Mouse (Mus musculus): Measurements from ENCODE around the gene Ncapd2. TPM values are rescaled to one million over a fixed set of nuclear protein-coding genes. Genes with fewer than 3 reads are reported as not detected.

Ncapd2 gene
- polyA plus RNA-seq, 1 experiment from 2014 or later: 39.4 TPM

DNA sequence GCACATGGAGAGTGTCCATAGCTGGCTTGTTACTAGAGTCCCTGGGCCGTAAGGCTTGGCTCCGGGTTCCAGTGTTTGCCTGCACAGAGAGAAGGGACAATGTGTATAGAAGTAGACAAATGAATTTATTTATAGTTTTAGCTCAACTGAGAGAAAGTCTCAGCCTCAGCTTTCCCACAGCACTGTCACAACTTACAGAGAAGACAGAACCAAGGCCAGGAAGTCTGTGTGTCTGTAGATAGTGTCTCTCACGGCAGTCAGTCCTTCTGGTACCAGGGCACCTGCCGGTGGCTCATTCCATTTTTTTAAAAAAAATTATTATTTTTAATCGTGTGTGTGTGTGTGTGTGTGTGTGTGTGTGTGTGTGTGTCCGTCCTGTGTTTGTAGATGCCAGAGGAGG, 41.0 kb upstream of the Ncapd2 start:
- H3K9ac ChIP-seq (ENCODE audit: low read depth, low read length): no peak overlapping the region
- ATAC-seq: no peak
- no peak overlapping the region for H3K4me2 ChIP-seq (ENCODE audit: low read length)
- H3K27ac ChIP-seq (ENCODE audit: low read length): no peak overlapping the region
- H3K9me3 ChIP-seq (replicated peaks; ENCODE audit: control insufficient read depth, low read length, poor library complexity, severe bottlenecking): no peaks in the 10 kb centered on the region
- no peak overlapping the region for H3K4me3 ChIP-seq (ENCODE audit: low read depth, low read length)
- H3K4me1 ChIP-seq (ENCODE audit: control insufficient read depth, insufficient read depth, low read length): peaks cover 20% of the 10 kb centered on the region
- 80% methylated on average over 6 of the region's 6 CpGs for WGBS
- H3K27me3 ChIP-seq (ENCODE audit: control insufficient read depth, insufficient read depth, low read depth, low read length): no peaks in the 10 kb centered on the region
- H3K36me3 ChIP-seq (ENCODE audit: control insufficient read depth, insufficient read depth, low read length): no peaks in the 10 kb centered on the region

DNA sequence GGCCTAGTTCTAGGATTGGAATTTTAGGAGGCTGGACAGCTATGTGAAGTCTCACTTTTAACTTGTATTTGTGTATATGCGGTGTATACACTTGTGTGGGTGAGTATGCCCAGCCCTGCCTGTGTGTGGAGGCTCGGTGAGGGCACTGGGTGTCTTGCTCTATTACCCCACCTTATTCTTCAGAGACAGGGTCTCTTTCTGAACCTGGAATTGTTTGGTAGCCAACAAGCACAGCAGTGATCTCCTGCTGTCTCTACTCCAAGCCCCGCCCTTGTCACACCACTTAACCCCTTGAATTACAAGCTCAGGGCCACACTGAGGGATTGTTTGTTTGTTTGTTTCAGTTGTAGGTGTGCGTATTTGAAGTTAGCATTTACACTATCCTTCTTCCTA, 40.5 kb upstream of the Ncapd2 start:
- 57% methylated on average over 4 of the region's 4 CpGs for WGBS
- Histone ChIP-seq H3K4me1 (ENCODE audit: control insufficient read depth, insufficient read depth, low read length) (peaks cover 20% of the 10 kb centered on the region), H3K9me3 (replicated peaks; ENCODE audit: control insufficient read depth, low read length, poor library complexity, severe bottlenecking) (no peaks in the 10 kb centered on the region), H3K9ac (ENCODE audit: low read depth, low read length) (peak overlapping the region; percentile 76; the same call in 1 of the 2 replicates), H3K27ac (ENCODE audit: low read length) (no peak overlapping the region; the same call in 1 of the 2 replicates), H3K4me3 (ENCODE audit: low read depth, low read length) (peak overlapping the region; percentile 45; the same call in 1 of the 2 replicates), H3K4me2 (ENCODE audit: low read length) (peak overlapping the region; percentile 89), H3K27me3 (ENCODE audit: control insufficient read depth, insufficient read depth, low read depth, low read length) (no peaks in the 10 kb centered on the region), H3K36me3 (ENCODE audit: control insufficient read depth, insufficient read depth, low read length) (no peaks in the 10 kb centered on the region)
- peak; percentile 37 for ATAC-seq

GRCm38 (mm10) chr6:125231117-125232044, 39.9 kb upstream of the Ncapd2 start, which contains the start of gene Tapbpl:
Gene Tapbpl, minus strand, starts transcription at chr6:125231860.
- WGBS: 10% methylated on average over 16 of the region's 16 CpGs
- Histone ChIP-seq H3K9me3 (replicated peaks; ENCODE audit: control insufficient read depth, low read length, poor library complexity, severe bottlenecking) (no peaks in the 10 kb centered on the region), H3K36me3 (ENCODE audit: control insufficient read depth, insufficient read depth, low read length) (no peaks in the 10 kb centered on the region), H3K27ac (ENCODE audit: low read length) (peak within 1 kb of the TSS; percentile 75), H3K9ac (ENCODE audit: low read depth, low read length) (peak within 1 kb of the TSS; percentile 76), H3K27me3 (ENCODE audit: control insufficient read depth, insufficient read depth, low read depth, low read length) (no peaks in the 10 kb centered on the region), H3K4me3 (ENCODE audit: low read depth, low read length) (peak within 1 kb of the TSS; percentile 45), H3K4me2 (ENCODE audit: low read length) (peak within 1 kb of the TSS; percentile 89), H3K4me1 (ENCODE audit: control insufficient read depth, insufficient read depth, low read length) (peaks cover 20% of the 10 kb centered on the region)
- peak; percentile 83 for ATAC-seq

GRCm38 (mm10) chr6:125230571-125230970, 39.1 kb upstream of the Ncapd2 start:
- no peaks in the 10 kb centered on the region for H3K9me3 ChIP-seq (replicated peaks; ENCODE audit: control insufficient read depth, low read length, poor library complexity, severe bottlenecking)
- no peak overlapping the region for H3K4me3 ChIP-seq (ENCODE audit: low read depth, low read length)
- peak overlapping the region; percentile 89 for H3K4me2 ChIP-seq (ENCODE audit: low read length)
- ATAC-seq: peak; percentile 33
- no peaks in the 10 kb centered on the region for H3K27me3 ChIP-seq (ENCODE audit: control insufficient read depth, insufficient read depth, low read depth, low read length)
- peak overlapping the region; percentile 64 for H3K27ac ChIP-seq (ENCODE audit: low read length)
- H3K9ac ChIP-seq (ENCODE audit: low read depth, low read length): peak overlapping the region; percentile 48; the same call in 1 of the 2 replicates
- H3K4me1 ChIP-seq (ENCODE audit: control insufficient read depth, insufficient read depth, low read length): peaks cover 20% of the 10 kb centered on the region
- H3K36me3 ChIP-seq (ENCODE audit: control insufficient read depth, insufficient read depth, low read length): no peaks in the 10 kb centered on the region
- 66% methylated on average over 9 of the region's 9 CpGs for WGBS

DNA sequence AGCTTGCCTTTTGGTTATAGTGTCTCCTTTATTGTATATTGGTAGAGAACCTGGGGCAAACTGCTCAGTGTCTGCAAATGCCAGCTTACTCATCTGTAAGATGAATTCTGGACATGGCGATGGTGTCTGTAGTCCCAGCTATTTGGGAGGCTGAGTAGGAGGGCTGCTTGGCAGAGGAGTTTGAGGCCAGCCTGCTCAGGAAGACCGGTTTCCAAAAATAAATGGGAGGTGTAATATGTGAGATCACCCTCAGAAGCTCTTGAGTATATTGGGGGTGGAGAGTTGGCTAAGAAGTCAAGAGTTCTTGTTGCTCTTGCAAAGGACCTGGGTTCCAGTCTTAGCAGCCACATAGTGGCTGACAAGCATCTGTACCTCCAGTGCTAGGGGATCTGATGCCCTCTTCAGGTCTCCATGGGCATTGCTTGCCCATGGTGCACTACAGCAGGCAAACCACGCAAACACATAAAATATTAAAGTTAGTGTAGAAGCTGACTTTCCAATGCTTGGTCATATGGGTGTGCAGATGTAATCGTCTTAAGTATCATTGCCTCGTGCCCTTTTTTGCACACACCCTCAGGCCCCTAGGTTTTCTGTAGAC, 34.1 kb upstream of the Ncapd2 start:
- H3K4me1 ChIP-seq (ENCODE audit: control insufficient read depth, insufficient read depth, low read length): peaks cover 4% of the 10 kb centered on the region
- WGBS: 86% methylated on average over 5 of the region's 5 CpGs
- H3K27me3 ChIP-seq (ENCODE audit: control insufficient read depth, insufficient read depth, low read depth, low read length): no peaks in the 10 kb centered on the region
- H3K36me3 ChIP-seq (ENCODE audit: control insufficient read depth, insufficient read depth, low read length): no peaks in the 10 kb centered on the region
- H3K27ac ChIP-seq (ENCODE audit: low read length): no peak overlapping the region
- H3K9ac ChIP-seq (ENCODE audit: low read depth, low read length): no peak overlapping the region
- H3K4me3 ChIP-seq (ENCODE audit: low read depth, low read length): no peak overlapping the region
- ATAC-seq: no peak
- H3K9me3 ChIP-seq (replicated peaks; ENCODE audit: control insufficient read depth, low read length, poor library complexity, severe bottlenecking): no peaks in the 10 kb centered on the region
- H3K4me2 ChIP-seq (ENCODE audit: low read length): no peak overlapping the region

GRCm38 (mm10) chr6:125222577-125222976, 31.1 kb upstream of the Ncapd2 start:
- no peak overlapping the region for H3K4me3 ChIP-seq (ENCODE audit: low read depth, low read length)
- ATAC-seq: no peak
- H3K9ac ChIP-seq (ENCODE audit: low read depth, low read length): no peak overlapping the region
- H3K4me2 ChIP-seq (ENCODE audit: low read length): no peak overlapping the region
- no peak overlapping the region for H3K27ac ChIP-seq (ENCODE audit: low read length)
- no peaks in the 10 kb centered on the region for H3K9me3 ChIP-seq (replicated peaks; ENCODE audit: control insufficient read depth, low read length, poor library complexity, severe bottlenecking)
- H3K27me3 ChIP-seq (ENCODE audit: control insufficient read depth, insufficient read depth, low read depth, low read length): no peaks in the 10 kb centered on the region
- WGBS: 89% methylated on average over 3 of the region's 3 CpGs
- no peaks in the 10 kb centered on the region for H3K4me1 ChIP-seq (ENCODE audit: control insufficient read depth, insufficient read depth, low read length)
- H3K36me3 ChIP-seq (ENCODE audit: control insufficient read depth, insufficient read depth, low read length): no peaks in the 10 kb centered on the region

- no peaks in the 10 kb centered on the region for H3K27me3 ChIP-seq (ENCODE audit: control insufficient read depth, insufficient read depth, low read depth, low read length)
- no peaks in the 10 kb centered on the region for H3K4me1 ChIP-seq (ENCODE audit: control insufficient read depth, insufficient read depth, low read length)
- WGBS: 77% methylated on average over 2 of the region's 2 CpGs
- no peaks in the 10 kb centered on the region for H3K9me3 ChIP-seq (replicated peaks; ENCODE audit: control insufficient read depth, low read length, poor library complexity, severe bottlenecking)
- H3K4me2 ChIP-seq (ENCODE audit: low read length): no peak overlapping the region
- H3K27ac ChIP-seq (ENCODE audit: low read length): no peak overlapping the region
- no peaks in the 10 kb centered on the region for H3K36me3 ChIP-seq (ENCODE audit: control insufficient read depth, insufficient read depth, low read length)
- ATAC-seq: no peak
- no peak overlapping the region for H3K9ac ChIP-seq (ENCODE audit: low read depth, low read length)
- H3K4me3 ChIP-seq (ENCODE audit: low read depth, low read length): no peak overlapping the region
Measured at GRCm38 (mm10) chr6:125222146-125222545, 30.6 kb upstream of the Ncapd2 start.

DNA sequence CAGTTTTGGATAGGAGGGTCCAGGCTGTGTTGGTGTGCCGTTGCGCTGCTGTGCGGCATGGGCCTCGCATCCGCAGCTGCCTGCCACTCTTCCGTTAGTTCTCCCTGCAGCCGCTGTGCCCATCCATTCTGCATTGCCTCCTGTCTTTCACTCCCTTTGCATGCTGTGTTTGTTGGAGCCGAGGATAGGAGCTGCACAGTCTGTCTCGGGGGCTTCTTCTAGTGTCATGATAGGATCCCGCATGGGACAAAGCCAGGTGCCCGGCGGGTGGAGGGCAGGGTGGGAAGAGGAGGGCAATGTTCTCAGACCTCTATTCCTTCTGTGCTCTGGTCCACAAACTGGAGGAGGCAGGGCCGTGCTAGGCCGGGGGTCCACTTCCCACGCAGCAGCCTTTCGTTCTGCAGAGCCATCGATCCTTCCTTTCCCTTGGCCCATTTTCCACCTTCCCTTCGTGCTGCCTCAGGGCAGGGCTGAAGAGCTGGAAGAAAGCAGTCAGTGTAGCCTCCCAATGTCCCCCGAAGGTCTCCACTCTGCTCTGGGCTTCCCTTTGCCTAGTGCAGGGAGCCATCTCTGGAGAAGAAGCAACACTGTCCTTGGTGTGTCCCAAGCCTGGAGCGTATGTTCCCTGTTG, 29.7 kb upstream of the Ncapd2 start:
- no peaks in the 10 kb centered on the region for H3K27me3 ChIP-seq (ENCODE audit: control insufficient read depth, insufficient read depth, low read depth, low read length)
- H3K9me3 ChIP-seq (replicated peaks; ENCODE audit: control insufficient read depth, low read length, poor library complexity, severe bottlenecking): no peaks in the 10 kb centered on the region
- no peak overlapping the region for H3K27ac ChIP-seq (ENCODE audit: low read length)
- peaks cover 4% of the 10 kb centered on the region; the same call in 1 of the 2 replicates for H3K4me1 ChIP-seq (ENCODE audit: control insufficient read depth, insufficient read depth, low read length)
- H3K4me3 ChIP-seq (ENCODE audit: low read depth, low read length): no peak overlapping the region
- no peaks in the 10 kb centered on the region for H3K36me3 ChIP-seq (ENCODE audit: control insufficient read depth, insufficient read depth, low read length)
- no peak overlapping the region for H3K9ac ChIP-seq (ENCODE audit: low read depth, low read length)
- 93% methylated on average over 19 of the region's 20 CpGs for WGBS
- ATAC-seq: no peak
- H3K4me2 ChIP-seq (ENCODE audit: low read length): no peak overlapping the region
